Mouse (Mus musculus): ENCODE measurements around the gene Alg13.

Gene Alg13

DNA sequence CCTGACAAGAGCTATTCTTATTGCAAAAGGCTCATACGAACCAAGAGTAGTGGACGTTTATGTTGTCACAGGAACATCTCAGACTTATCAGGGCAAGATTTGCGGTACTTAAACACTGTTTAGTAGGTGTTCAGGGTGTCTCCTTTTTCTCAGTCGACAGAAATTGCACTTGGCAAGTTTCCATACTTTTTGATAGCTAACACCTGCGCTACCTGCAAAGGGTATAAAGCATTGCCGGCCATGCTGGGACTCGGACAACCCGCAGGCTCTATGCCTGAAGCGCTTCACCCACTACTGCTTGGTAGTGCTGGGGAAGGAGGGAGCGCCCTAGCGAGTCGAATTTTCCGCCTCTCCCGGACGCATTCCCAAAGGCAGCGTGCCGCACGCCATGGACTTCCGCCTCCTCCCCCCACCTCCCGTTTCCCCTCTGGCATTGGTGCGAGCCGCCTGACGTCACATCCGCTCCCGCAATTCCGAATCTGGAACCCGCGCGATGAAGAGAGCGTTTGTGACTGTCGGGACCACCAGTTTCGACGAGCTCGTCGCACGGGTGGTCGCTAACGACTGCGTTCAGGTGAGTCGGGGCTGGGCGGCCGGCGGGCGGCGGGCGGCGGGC is at the start of gene Alg13:
Gene Alg13, plus strand, starts transcription at position 257 of the 616 bp plus-strand sequence.
- DNase-seq (ENCODE audit: low spot score), result peak; percentile 55

DNA sequence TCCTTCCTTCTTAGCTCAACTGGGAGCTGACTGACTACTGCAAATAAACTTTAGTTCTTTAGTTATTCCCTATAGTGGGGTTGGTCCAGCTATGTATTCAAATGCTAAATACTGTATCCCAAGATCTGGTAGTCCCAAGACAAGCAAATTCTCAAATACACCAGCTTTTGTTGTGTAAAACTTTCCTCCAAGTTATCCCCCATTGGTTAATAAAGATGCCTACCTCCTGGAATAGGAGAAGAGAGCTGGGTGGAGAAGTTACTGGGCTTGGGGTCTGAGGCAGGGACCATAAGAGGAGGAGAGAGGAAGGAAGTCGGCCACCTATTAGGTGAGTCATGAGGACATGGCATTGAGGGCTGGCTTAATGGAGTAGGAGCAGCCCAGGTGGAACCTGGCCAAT is 49.0 kb upstream of the Alg13 start:
- DNase-seq (ENCODE audit: low spot score), result no peak

DNA sequence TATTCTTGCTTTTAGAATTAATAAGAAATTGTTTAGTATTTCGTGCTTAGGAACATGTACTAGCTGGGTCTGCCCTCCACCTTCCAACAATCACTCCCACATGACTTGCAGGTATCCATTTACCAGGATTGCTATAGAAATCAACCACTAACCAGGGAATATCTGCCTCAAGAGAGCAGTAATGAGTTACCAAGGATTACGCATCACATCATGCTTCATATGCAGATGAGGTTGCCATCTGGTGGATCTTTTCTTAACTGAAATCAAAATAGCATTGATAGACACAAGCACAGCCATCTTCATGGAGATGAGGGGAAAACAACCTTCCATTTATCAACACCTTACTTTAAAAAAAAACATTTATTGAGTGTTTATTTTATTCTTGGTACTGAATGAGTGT is 16.1 kb upstream of the Alg13 start:
- DNase-seq (ENCODE audit: low spot score), result no peak

DNA sequence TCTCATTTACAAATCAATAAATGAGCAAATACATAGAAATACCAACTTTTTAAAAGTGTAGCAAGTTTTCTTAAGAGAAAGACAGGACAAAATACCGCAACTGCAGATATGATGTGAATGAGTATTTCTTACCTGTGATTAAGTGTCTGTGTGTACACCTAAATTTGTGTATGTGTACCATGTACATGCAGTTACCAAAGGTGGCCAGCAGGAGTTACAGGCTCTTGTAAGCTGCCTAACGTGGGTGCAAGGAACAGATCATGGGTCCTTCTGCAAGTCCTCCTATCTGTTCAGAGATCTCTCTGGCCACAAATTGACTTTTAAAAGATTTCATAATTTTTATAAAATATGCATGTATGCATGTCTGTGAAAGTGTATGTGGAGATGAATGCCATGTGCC is 11.9 kb upstream of the Alg13 start:
- no peak for DNase-seq (ENCODE audit: low spot score)

DNA sequence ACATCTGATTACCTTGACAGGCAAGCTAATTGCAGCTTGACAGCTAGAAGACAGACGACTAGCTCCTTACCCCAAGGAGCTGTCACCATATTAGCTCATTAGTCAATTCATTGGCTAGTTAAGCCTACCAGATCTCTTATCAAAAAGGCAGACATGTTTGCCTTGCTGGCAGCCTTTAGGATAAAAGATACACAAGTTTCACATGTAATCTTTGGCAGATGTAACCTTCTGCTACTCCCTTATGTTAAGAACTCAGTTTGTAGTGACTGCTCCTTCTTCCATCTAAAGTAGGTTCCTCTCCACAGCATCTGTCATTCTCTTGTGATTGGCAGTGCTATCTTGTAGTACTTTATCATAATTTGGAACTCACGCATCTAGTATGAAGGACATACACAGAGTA is 3.6 kb upstream of the Alg13 start:
- no peak for DNase-seq (ENCODE audit: low spot score)

DNA sequence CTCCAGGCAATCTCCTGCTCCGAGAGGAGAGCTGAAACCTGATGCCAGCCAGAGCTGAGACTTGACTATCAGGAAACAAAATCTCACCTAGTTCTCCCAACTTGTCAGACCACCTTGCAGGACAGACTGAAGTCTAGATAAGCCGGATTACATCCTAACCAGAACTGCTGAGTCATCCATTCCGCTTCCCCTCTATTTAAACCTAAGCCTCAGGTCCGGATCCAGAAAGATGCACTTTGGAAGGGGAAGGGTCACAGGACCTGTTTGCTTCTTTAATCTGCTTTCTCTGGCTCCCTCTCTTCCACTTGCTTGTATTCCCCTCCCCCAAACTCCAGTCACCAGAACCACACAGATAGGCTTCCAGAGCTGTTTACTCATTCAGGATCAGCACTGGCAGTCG is 2.6 kb upstream of the Alg13 start:
- DNase-seq (ENCODE audit: low spot score), result no peak

DNA sequence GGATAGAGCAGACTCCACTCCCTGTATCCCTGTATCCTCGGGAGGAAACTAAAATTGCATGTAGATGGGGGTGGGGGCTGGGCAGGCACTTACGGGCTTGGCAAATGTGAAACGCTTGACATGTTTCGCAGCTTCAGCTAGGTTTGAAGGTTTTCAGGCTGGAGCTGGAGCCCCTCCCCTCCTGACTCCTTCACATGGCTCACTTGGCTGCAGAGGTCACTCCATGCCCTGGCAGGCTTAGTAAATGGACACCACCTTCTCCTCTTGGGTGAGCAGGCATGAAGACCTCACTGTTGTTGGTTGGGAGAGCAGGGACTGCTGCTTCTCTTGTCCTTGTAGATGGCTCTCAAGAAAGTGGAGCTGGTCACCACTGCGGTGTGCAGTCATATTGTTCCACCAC is 1.6 kb upstream of the Alg13 start:
- no peak for DNase-seq (ENCODE audit: low spot score)

DNA sequence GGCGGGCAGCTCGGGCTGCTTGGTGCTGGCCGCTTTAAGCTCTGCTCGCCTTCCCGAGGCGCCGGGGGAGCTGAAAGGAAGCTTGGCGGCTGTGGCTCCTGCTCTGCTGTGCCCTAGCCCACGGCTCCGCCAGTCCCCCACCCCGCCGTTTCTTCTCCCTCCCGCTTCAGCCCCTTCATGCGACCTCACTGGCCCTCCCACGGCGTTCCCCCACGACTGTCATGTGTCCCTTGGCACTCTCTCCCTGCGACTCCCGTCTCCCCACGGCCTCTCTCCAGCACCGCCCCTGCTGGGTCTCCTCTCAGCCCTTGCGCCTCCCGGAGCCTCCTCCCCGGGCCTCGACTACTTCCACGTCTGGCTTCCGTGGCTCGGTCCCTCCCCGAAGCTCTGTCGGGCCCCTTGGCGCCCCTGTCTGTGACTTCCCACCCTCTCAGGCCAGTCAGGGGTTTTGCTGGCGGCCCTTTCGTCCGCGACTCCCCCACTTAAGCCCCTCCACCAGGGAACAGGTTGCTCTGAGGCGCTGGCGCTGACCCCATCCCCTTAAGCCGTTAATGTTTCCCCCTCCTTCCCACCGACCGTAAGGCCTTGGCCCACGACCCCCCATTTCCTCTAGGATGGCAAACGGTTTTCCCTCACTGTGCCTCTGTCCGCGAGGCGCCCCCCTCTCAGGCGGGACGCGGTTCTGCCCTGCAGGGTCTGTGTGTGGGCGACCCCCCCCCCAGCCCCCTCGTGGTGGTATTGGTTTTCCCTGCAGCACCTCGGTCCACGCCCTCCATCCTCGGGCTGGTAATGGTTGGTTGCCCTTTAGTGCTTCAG is 768 bp downstream of the Alg13 start:
- no peak for DNase-seq (ENCODE audit: low spot score)

DNA sequence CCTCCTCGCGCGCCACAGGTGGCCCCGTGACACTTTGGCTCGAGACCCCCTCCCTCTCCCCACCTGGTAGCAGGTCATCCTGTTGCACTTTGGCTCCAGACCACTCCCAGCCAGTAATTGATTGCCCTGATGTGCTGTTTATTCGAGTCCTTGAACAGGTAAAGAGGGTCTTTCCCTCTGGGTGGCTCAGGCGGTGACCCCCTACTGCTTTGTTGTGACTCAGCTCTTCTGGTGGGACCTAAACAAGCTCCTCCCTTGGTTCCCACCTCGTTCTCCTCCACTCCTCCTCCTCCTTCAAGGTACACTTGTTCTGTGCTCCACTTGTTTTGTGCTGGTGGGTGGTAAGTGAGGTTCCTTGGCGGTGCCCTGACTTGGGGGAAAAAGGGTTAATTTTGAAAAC is 1.8 kb downstream of the Alg13 start:
- no peak for DNase-seq (ENCODE audit: low spot score)

DNA sequence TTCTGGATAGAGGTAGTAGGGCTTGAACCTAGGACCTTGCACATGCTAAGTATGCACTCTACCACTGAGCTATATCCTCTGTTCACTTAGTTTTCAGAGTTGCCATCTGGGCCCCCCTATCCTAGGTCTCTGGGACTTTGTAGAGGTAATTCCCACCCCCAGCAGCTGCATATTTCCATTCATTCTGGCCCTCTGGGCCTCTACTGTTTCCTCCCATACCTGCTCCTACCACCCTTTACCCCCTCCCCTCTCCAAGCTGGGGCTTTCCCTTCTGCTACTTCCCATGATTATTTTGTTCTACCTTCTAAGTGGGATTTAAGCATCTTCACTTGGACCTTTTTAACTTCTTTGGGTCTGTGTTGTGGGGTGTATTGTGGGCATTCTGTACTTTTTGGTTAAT is 7.8 kb downstream of the Alg13 start:
- no peak for DNase-seq (ENCODE audit: low spot score)

DNA sequence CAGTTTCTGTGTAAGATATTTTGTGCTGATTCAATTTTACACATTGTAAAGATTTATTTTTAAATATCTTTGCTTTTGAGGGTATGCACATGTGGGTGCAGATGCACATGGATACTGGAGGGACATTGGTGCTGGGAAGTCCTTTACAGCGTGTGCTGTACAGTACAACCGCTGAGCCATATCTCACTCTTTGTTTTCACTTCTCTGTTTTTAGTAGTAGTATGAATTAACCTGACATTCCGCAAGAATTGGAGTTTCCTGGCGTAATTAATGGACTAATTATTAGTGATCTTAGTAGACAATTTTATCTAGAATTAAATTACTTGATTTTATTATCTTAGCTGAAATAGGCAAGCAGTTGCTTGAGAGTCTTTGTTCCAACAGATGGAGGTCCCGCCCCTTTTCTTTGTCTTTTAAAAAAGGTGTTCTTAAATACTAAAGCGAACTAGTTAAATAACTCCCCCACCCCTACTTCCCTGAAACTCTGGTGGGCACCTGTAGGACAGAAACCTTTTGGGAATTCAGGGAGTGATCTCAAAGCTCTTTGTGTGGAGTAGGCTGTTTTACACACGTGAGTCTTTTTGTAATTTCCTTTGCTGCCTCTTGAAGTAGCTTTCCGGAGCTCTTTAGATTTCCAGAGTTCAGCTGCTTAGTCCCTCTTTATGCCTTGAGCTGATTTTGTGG is 17.9 kb downstream of the Alg13 start:
- DNase-seq (ENCODE audit: low spot score), result no peak

DNA sequence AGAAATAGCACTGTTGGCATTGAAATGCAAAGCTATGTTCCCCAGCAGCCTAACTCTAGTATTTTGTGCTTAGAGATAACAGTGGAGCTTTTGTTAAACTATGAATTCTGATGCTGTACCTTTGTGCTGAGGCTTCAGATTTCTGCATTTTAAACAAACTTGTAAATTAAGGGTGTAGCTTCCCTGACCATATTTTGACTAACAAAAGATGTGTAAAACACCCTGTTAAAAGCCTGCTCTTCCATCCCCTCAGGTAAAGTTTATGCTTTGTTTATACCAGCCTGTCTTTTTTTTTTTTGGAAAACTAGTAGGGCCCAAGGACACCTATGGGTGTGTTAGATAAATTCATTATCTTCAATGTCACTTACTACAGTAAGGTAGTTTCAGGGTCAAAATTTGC is 20.3 kb downstream of the Alg13 start:
- DNase-seq (ENCODE audit: low spot score), result no peak

DNA sequence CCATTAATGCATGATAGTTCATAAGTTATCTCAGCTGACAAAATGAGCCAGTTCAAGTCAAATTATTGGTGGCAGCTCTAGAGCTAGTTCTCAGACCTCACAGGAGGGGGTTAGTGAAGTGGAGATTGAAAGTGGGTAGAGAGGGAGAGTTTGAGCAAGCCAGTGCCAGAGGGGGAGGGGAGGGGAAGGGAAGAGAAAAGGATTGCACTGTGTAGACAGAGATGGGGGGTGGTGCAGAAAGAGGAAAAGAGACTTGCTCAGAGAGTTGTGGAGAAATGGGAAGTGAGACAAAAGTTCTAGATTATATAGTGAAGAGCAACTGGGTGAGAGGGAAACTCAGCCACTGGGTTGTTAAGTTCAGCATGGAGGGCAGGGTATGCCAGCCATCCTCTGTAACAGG is 20.8 kb downstream of the Alg13 start:
- no peak for DNase-seq (ENCODE audit: low spot score)

DNA sequence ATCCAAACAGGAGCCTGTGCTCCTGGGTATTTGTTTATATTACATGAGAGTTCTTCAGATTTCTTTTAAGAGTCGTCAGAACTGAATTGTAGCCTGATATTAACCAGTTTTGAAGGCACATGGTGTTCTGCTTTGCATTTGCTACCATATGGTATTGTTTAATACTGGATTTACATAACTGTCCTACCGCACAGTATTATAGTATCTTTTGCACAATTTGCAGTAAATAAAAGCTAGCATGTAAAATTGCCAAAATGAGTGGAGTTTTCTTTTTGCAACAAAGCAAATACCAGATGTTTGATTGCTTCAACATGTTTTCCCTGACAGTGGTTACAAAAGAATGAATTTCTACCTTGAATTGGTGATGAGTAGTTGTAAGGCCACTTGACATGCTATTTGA is 56.6 kb downstream of the Alg13 start:
- no peak for DNase-seq (ENCODE audit: low spot score)

DNA sequence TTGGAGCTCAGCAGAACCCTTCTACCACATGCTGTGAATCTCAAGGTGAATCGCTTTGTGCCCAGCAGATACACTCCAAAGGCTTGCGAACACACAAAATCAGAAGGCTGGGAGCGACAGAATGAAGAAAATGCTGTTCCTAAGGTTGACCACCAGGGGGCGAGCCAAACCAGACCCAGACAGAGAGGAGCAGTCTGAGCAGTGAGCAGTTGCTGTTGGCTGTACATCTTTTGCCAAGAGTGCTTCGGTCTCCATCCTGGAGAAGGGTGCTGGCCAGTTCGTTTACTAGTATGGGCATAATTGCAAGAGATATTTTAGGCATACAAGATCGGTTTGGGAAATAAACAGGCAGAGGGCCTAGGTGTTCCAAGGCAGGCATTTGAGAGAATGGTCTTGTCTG is 85.9 kb downstream of the Alg13 start:
- DNase-seq (ENCODE audit: low spot score), result peak; percentile 31

DNA sequence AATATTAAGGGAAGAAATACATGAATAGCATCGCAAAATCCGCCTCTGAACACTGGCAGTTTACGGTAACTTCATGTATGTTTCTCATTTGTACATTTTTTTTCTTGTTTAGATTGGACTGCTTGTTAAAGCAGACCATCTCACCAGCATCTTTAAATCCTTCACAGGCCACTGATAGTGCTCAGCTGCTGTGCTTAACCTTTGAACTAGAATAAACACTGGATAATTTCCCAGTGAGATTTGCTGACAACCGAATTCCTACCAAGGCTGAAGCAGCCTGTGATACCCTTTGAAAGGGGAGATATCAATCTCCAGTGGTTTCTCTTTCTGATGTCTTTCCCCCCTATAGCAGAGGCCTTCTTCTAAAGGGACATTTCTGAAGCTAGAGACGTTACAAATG is 90.4 kb downstream of the Alg13 start:
- DNase-seq (ENCODE audit: low spot score), result no peak

DNA sequence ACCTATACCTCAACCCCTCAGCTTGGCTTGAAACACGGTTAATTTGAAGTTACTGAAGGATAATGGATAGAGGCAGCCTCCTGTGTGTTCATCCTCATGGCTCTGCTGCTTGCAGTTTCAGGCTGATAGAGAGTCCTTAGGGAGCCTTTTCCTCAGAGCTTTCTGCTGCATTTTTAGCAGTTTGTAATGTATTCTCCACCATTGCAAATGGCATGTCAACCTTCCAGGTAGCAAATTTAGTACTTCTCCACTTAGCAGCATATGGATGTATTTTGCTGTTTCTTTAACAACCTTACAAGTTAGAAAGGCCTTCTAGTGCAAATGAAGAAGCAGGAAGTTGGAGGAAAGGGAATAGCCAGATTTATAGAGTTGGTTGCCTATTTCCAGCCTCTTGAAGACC is 102.7 kb downstream of the Alg13 start:
- DNase-seq (ENCODE audit: low spot score), result no peak

DNA sequence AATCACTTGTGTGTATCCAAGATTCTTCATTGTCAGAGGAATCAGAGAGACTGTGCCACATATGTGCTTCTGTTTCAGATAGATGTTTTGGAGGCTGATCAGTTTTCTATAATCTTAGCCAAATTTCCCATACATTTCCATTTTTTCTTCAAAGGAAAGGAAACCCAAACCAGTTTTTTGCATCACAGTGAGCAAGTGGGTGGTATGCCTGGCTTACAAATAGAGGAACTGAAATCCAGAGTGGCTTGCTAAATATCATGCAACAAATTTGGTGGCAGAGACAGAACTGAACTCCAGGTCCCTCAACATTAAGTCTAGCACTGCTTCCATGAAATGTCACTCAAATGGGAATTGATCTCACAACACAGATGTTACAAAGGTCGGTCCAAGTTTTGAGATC is 103.5 kb downstream of the Alg13 start:
- no peak for DNase-seq (ENCODE audit: low spot score)

DNA sequence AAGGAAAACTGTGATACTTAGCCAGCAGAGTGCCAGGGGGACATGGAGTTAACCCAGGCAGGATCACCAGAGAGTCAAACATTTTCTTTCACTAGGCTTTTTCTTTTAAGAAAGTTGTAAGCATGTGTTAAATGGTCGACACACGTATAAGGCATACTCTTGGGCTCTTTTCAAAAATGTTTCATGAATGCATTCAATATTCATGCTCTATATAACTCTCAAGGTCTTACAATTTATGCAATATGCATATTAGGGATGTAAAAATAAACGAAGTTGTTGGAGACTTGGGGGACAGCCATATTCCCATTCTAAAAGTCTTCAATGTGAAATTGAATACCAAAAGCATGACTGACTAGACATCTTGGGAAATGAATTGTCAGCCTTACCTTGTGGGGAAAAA is 106.2 kb downstream of the Alg13 start:
- no peak for DNase-seq (ENCODE audit: low spot score)

All from ovary, postnatal 14 days (tissue).